Mouse (Mus musculus): ENCODE measurements around the gene Ptprs. TPM values are rescaled to one million over a fixed set of nuclear protein-coding genes. Genes with fewer than 3 reads are reported as not detected.

The Ptprs gene
- polyA plus RNA-seq (2014; fragmentation: Nextera tagmentation; extraction: Ambion mirVana) = 210 and 218 TPM in 2 replicates

- H3K27ac ChIP-seq (ENCODE audit: low read depth, low read length) = peak within 1 kb of the TSS; percentile 88
- H3K4me2 ChIP-seq (ENCODE audit: low read depth, low read length, severe bottlenecking) = peak within 1 kb of the TSS; percentile 96
- peak; percentile 85 for ATAC-seq (replicated peaks; ENCODE audit: low FRiP score)
- peak within 1 kb of the TSS; percentile 99 for H3K9ac ChIP-seq (ENCODE audit: low read length)
- peaks cover 9% of the 10 kb centered on the region for H3K27me3 ChIP-seq (ENCODE audit: control insufficient read depth, insufficient read depth, low read length)
- DNase-seq (ENCODE audit: low spot score) = peak; percentile 99
- H3K36me3 ChIP-seq (ENCODE audit: control insufficient read depth, insufficient read depth, low read length) = no peaks in the 10 kb centered on the region; the same call in 1 of the 2 replicates
- H3K4me1 ChIP-seq (replicated peaks; ENCODE audit: control insufficient read depth, insufficient read depth, low read length) = peaks cover 27% of the 10 kb centered on the region
- WGBS = 0% methylated on average over 26 of the region's 27 CpGs
- peak within 1 kb of the TSS; percentile 89 for H3K4me3 ChIP-seq (ENCODE audit: low read depth, low read length)
- H3K9me3 ChIP-seq (ENCODE audit: control insufficient read depth, low read length) = peaks cover 6% of the 10 kb centered on the region
Observed at GRCm38 (mm10) chr17:56476402-56476752, at the start of gene Ptprs. Gene Ptprs, minus strand, starts transcription at chr17:56476483.

- H3K27me3 ChIP-seq (ENCODE audit: control insufficient read depth, insufficient read depth, low read length) = no peaks in the 10 kb centered on the region
- H3K4me1 ChIP-seq (replicated peaks; ENCODE audit: control insufficient read depth, insufficient read depth, low read length) = no peaks in the 10 kb centered on the region
- no peaks in the 10 kb centered on the region for H3K9me3 ChIP-seq (ENCODE audit: control insufficient read depth, low read length)
- no peak overlapping the region for H3K27ac ChIP-seq (ENCODE audit: low read depth, low read length)
- 77% methylated on average over 4 of the region's 4 CpGs for WGBS
- no peak overlapping the region for H3K4me3 ChIP-seq (ENCODE audit: low read depth, low read length)
- ATAC-seq (replicated peaks; ENCODE audit: low FRiP score) (no peak), DNase-seq (ENCODE audit: low spot score) (no peak)
- H3K4me2 ChIP-seq (ENCODE audit: low read depth, low read length, severe bottlenecking) = no peak overlapping the region
- H3K36me3 ChIP-seq (ENCODE audit: control insufficient read depth, insufficient read depth, low read length) = no peaks in the 10 kb centered on the region
- no peak overlapping the region for H3K9ac ChIP-seq (ENCODE audit: low read length)
Observed at GRCm38 (mm10) chr17:56524943-56525342, 48.7 kb upstream of the Ptprs start.

GRCm38 (mm10) chr17:56522744-56523143 is 46.5 kb upstream of the Ptprs start:
- ATAC-seq (replicated peaks; ENCODE audit: low FRiP score) (no peak), DNase-seq (ENCODE audit: low spot score) (no peak)
- WGBS = 55% methylated on average over 1 of the region's 1 CpGs
- H3K4me3 ChIP-seq (ENCODE audit: low read depth, low read length) = no peak overlapping the region
- H3K36me3 ChIP-seq (ENCODE audit: control insufficient read depth, insufficient read depth, low read length) = no peaks in the 10 kb centered on the region
- no peaks in the 10 kb centered on the region for H3K27me3 ChIP-seq (ENCODE audit: control insufficient read depth, insufficient read depth, low read length)
- no peak overlapping the region for H3K4me2 ChIP-seq (ENCODE audit: low read depth, low read length, severe bottlenecking)
- no peak overlapping the region for H3K27ac ChIP-seq (ENCODE audit: low read depth, low read length)
- no peaks in the 10 kb centered on the region for H3K9me3 ChIP-seq (ENCODE audit: control insufficient read depth, low read length)
- no peak overlapping the region for H3K9ac ChIP-seq (ENCODE audit: low read length)
- H3K4me1 ChIP-seq (replicated peaks; ENCODE audit: control insufficient read depth, insufficient read depth, low read length) = no peaks in the 10 kb centered on the region

GRCm38 (mm10) chr17:56515690-56516410 is 39.6 kb upstream of the Ptprs start:
- Histone ChIP-seq H3K4me1 (replicated peaks; ENCODE audit: control insufficient read depth, insufficient read depth, low read length) (peaks cover 7% of the 10 kb centered on the region; the same call in 1 of the 2 replicates), H3K27ac (ENCODE audit: low read depth, low read length) (peak overlapping the region; percentile 86), H3K9ac (ENCODE audit: low read length) (peak overlapping the region; percentile 39), H3K27me3 (ENCODE audit: control insufficient read depth, insufficient read depth, low read length) (peaks cover 22% of the 10 kb centered on the region), H3K4me2 (ENCODE audit: low read depth, low read length, severe bottlenecking) (0 out of 2 replicates have a peak overlapping the region, but pooled peaks have one; percentile 21), H3K9me3 (ENCODE audit: control insufficient read depth, low read length) (no peaks in the 10 kb centered on the region; the same call in 1 of the 2 replicates), H3K4me3 (ENCODE audit: low read depth, low read length) (no peak overlapping the region), H3K36me3 (ENCODE audit: control insufficient read depth, insufficient read depth, low read length) (no peaks in the 10 kb centered on the region)
- 11% methylated on average over 13 of the region's 13 CpGs for WGBS
- peak; percentile 77 for ATAC-seq (replicated peaks; ENCODE audit: low FRiP score)
- peak; percentile 67 for DNase-seq (ENCODE audit: low spot score)

- H3K4me1 ChIP-seq (replicated peaks; ENCODE audit: control insufficient read depth, insufficient read depth, low read length) = peaks cover 13% of the 10 kb centered on the region; the same call in 1 of the 2 replicates
- peak overlapping the region; percentile 86 for H3K27ac ChIP-seq (ENCODE audit: low read depth, low read length)
- WGBS = 53% methylated on average over 12 of the region's 12 CpGs
- H3K27me3 ChIP-seq (ENCODE audit: control insufficient read depth, insufficient read depth, low read length) = peaks cover 32% of the 10 kb centered on the region
- no peaks in the 10 kb centered on the region for H3K36me3 ChIP-seq (ENCODE audit: control insufficient read depth, insufficient read depth, low read length)
- H3K9ac ChIP-seq (ENCODE audit: low read length) = no peak overlapping the region; the same call in 1 of the 2 replicates
- no peaks in the 10 kb centered on the region; the same call in 1 of the 2 replicates for H3K9me3 ChIP-seq (ENCODE audit: control insufficient read depth, low read length)
- peak; percentile 51 for DNase-seq (ENCODE audit: low spot score)
- ATAC-seq (replicated peaks; ENCODE audit: low FRiP score) = no peak
- H3K4me3 ChIP-seq (ENCODE audit: low read depth, low read length) = no peak overlapping the region
- H3K4me2 ChIP-seq (ENCODE audit: low read depth, low read length, severe bottlenecking) = no peak overlapping the region
Observed at GRCm38 (mm10) chr17:56514916-56515315, 38.6 kb upstream of the Ptprs start.

- no peak overlapping the region for H3K4me2 ChIP-seq (ENCODE audit: low read depth, low read length, severe bottlenecking)
- no peak overlapping the region for H3K4me3 ChIP-seq (ENCODE audit: low read depth, low read length)
- H3K9me3 ChIP-seq (ENCODE audit: control insufficient read depth, low read length) = no peaks in the 10 kb centered on the region; the same call in 1 of the 2 replicates
- DNase-seq (ENCODE audit: low spot score) (peak; percentile 45), ATAC-seq (replicated peaks; ENCODE audit: low FRiP score) (no peak)
- H3K9ac ChIP-seq (ENCODE audit: low read length) = no peak overlapping the region
- peaks cover 13% of the 10 kb centered on the region; the same call in 1 of the 2 replicates for H3K4me1 ChIP-seq (replicated peaks; ENCODE audit: control insufficient read depth, insufficient read depth, low read length)
- H3K36me3 ChIP-seq (ENCODE audit: control insufficient read depth, insufficient read depth, low read length) = no peaks in the 10 kb centered on the region
- peaks cover 32% of the 10 kb centered on the region for H3K27me3 ChIP-seq (ENCODE audit: control insufficient read depth, insufficient read depth, low read length)
- H3K27ac ChIP-seq (ENCODE audit: low read depth, low read length) = no peak overlapping the region
Observed at GRCm38 (mm10) chr17:56514330-56514729, 38.0 kb upstream of the Ptprs start.

- H3K27ac ChIP-seq (ENCODE audit: low read depth, low read length) = no peak within 1 kb of the TSS
- peaks cover 32% of the 10 kb centered on the region for H3K27me3 ChIP-seq (ENCODE audit: control insufficient read depth, insufficient read depth, low read length)
- peaks cover 16% of the 10 kb centered on the region for H3K4me1 ChIP-seq (replicated peaks; ENCODE audit: control insufficient read depth, insufficient read depth, low read length)
- ATAC-seq (replicated peaks; ENCODE audit: low FRiP score) (no peak), DNase-seq (ENCODE audit: low spot score) (peak; percentile 50)
- H3K9ac ChIP-seq (ENCODE audit: low read length) = no peak within 1 kb of the TSS
- H3K36me3 ChIP-seq (ENCODE audit: control insufficient read depth, insufficient read depth, low read length) = no peaks in the 10 kb centered on the region
- H3K4me3 ChIP-seq (ENCODE audit: low read depth, low read length) = peak within 1 kb of the TSS; percentile 10; the same call in 1 of the 2 replicates
- peak within 1 kb of the TSS; percentile 31 for H3K4me2 ChIP-seq (ENCODE audit: low read depth, low read length, severe bottlenecking)
- 64% methylated on average over 22 of the region's 22 CpGs for WGBS
- H3K9me3 ChIP-seq (ENCODE audit: control insufficient read depth, low read length) = no peaks in the 10 kb centered on the region; the same call in 1 of the 2 replicates
Observed at GRCm38 (mm10) chr17:56512310-56512709, 36.0 kb upstream of the Ptprs start, which contains the start of gene Znrf4. Gene Znrf4, minus strand, starts transcription at chr17:56512431.

- H3K4me1 ChIP-seq (replicated peaks; ENCODE audit: control insufficient read depth, insufficient read depth, low read length) = peaks cover 20% of the 10 kb centered on the region
- no peak overlapping the region for H3K27ac ChIP-seq (ENCODE audit: low read depth, low read length)
- H3K4me3 ChIP-seq (ENCODE audit: low read depth, low read length) = peak overlapping the region; percentile 10; the same call in 1 of the 2 replicates
- ATAC-seq (replicated peaks; ENCODE audit: low FRiP score) (no peak), DNase-seq (ENCODE audit: low spot score) (no peak)
- no peaks in the 10 kb centered on the region; the same call in 1 of the 2 replicates for H3K9me3 ChIP-seq (ENCODE audit: control insufficient read depth, low read length)
- H3K9ac ChIP-seq (ENCODE audit: low read length) = no peak overlapping the region
- H3K27me3 ChIP-seq (ENCODE audit: control insufficient read depth, insufficient read depth, low read length) = peaks cover 32% of the 10 kb centered on the region
- no peaks in the 10 kb centered on the region for H3K36me3 ChIP-seq (ENCODE audit: control insufficient read depth, insufficient read depth, low read length)
- WGBS = 25% methylated on average over 29 of the region's 29 CpGs
- peak overlapping the region; percentile 31 for H3K4me2 ChIP-seq (ENCODE audit: low read depth, low read length, severe bottlenecking)
Observed at GRCm38 (mm10) chr17:56511707-56512090, 35.4 kb upstream of the Ptprs start.
